Mouse (Mus musculus) bone marrow, adult 2 months (tissue): ENCODE data around the gene Prlh.

Source experiments
- CTCF ChIP-seq: fragments of 200-500 bp; IDR thresholded peaks from 2 replicates; pipeline ENCODE4 v1.5.1; 2011; ENCODE audit warnings: low read length, control low read depth; ENCODE audit not compliant: control insufficient read depth, insufficient read depth
- POLR2A ChIP-seq: fragments of 200-500 bp; IDR thresholded peaks from 2 replicates; pipeline ENCODE4 v1.6.1; 2011; ENCODE audit warnings: low read depth, mild to moderate bottlenecking, control low read depth, low read length, borderline replicate concordance; ENCODE audit not compliant: control insufficient read depth

- TF ChIP-seq POLR2A (no peak), CTCF (no peak)
These were observed 3.6 kb upstream of the Prlh start for GRCm38 (mm10) chr1:90949309-90949708.
